Mouse (Mus musculus) neural tube, embryonic 15.5 days (tissue): ENCODE measurements around the gene Prickle1. TPM values are rescaled to one million over a fixed set of nuclear protein-coding genes. Genes with fewer than 3 reads are reported as not detected.

Source experiments
- ATAC-seq: fragments of 200-750 bp; cut with Nextera tagmentation; 2 replicates; pipeline ENCODE4 v1.8.0; 2017; ENCODE audit warnings: mild to moderate bottlenecking, moderate TSS enrichment, moderate library complexity; ENCODE audit not compliant: low FRiP score
- H3K27ac ChIP-seq: fragments of 300-500 bp; sonication (generic); replicated peaks from 2 replicates; pipeline ENCODE4 v1.5.1; 2015; ENCODE audit warnings: mild to moderate bottlenecking, inconsistent platforms
- H3K27me3 ChIP-seq: fragments of 300-500 bp; sonication (generic); replicated peaks from 2 replicates; pipeline ENCODE4 v1.6.1; 2015; ENCODE audit warnings: inconsistent platforms
- H3K36me3 ChIP-seq: fragments of 300-500 bp; sonication (generic); 2 replicates; pipeline ENCODE4 v1.6.1; 2015; ENCODE audit warnings: inconsistent platforms
- H3K4me1 ChIP-seq: fragments of 300-500 bp; sonication (generic); 2 replicates; pipeline ENCODE4 v1.6.1; 2015; ENCODE audit warnings: inconsistent platforms
- H3K4me2 ChIP-seq: fragments of 300-500 bp; sonication (generic); 2 replicates; pipeline ENCODE4 v1.6.1; 2015; ENCODE audit warnings: inconsistent platforms, mild to moderate bottlenecking, moderate library complexity
- H3K4me3 ChIP-seq: fragments of 300-500 bp; sonication (generic); replicated peaks from 2 replicates; pipeline ENCODE4 v1.5.1; 2015; ENCODE audit warnings: mild to moderate bottlenecking, inconsistent platforms
- H3K9ac ChIP-seq: fragments of 300-500 bp; sonication (generic); replicated peaks from 2 replicates; pipeline ENCODE4 v1.6.1; 2015; ENCODE audit warnings: mild to moderate bottlenecking, inconsistent platforms
- H3K9me3 ChIP-seq: fragments of 300-500 bp; sonication (generic); replicated peaks from 2 replicates; pipeline ENCODE4 v1.6.1; 2016; ENCODE audit warnings: inconsistent platforms
- WGBS: fragments of 180-500 bp; shearing (Covaris S2); methylation state at CpG from one replicate; pipeline ENCODE4 v1.1.7; 2015; ENCODE audit warnings: mixed read lengths; 5-methylcytosine and 5-hydroxymethylcytosine counted together
- polyA plus RNA-seq: library from polyadenylated mRNA; unstranded; fragments of >200 nt; fragmentation: Nextera tagmentation; extraction: Ambion mirVana; gene quantifications from 2 replicates; pipeline ENCODE4 v1.2.1, GENCODE M21; 2015

Gene Prickle1
- polyA plus RNA-seq, 1 experiment from 2014 or later, result 22.8 TPM

DNA sequence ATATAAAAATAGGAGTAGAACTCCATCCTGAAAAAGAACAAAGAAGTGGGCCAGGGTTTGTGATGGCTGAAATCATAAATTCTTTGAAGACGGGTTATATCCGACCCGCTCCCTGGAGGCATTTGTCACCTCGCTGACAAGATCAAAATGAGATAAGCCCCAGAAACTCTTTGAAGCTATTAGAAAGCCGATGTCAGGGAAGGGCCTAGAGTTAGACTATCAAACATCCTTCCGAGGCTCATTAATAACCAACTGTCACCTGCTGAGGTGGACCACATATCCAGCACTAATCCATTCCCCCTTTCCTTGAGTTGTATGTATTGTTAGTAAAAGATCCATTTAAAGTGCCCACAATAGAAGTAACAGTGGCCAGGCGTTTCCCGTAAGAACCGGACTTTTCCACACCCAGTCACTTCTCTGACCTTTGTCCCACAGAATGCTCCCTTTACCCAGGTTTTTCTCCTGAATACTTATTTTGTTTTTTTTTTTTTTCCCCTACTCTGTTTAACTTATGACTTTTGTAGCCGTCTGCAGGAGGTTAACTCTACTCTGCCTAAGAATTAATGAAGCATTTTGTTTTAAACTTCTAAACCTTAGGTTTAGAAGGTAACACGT is 24.7 kb downstream of the Prickle1 start:
- H3K4me2 ChIP-seq, result no peak overlapping the region
- H3K27me3 ChIP-seq, result no peaks in the 10 kb centered on the region
- H3K27ac ChIP-seq, result no peak overlapping the region
- no peak overlapping the region for H3K4me3 ChIP-seq
- no peaks in the 10 kb centered on the region for H3K9me3 ChIP-seq
- WGBS, result 50% methylated on average over 11 of the region's 11 CpGs
- no peak for ATAC-seq
- no peak overlapping the region for H3K9ac ChIP-seq
- no peaks in the 10 kb centered on the region for H3K36me3 ChIP-seq
- peaks cover 17% of the 10 kb centered on the region for H3K4me1 ChIP-seq

DNA sequence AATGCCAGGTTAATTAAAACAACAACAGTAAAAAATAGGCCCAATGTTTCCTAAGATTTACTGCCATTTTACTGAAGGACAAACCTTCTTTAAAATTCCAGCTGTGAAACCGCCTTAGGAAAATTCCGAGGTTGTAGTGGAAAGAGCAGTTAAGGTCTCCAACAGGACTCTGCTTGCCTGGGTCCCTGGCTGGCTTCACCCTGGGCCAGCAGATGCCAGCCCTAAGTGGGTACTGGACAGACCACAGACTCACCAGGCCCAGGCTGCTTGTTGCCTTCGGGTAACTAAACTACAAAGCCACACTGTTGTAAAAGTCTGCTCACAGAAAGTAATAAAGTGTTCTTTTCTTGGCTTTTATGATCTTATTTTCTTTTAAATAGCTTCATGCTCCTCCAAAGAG is 26.8 kb downstream of the Prickle1 start:
- H3K27ac ChIP-seq, result no peak overlapping the region
- ATAC-seq, result no peak
- H3K9me3 ChIP-seq, result no peaks in the 10 kb centered on the region
- no peaks in the 10 kb centered on the region for H3K36me3 ChIP-seq
- peaks cover 18% of the 10 kb centered on the region for H3K4me1 ChIP-seq
- H3K9ac ChIP-seq, result no peak overlapping the region
- 20% methylated on average over 3 of the region's 3 CpGs for WGBS
- H3K4me2 ChIP-seq, result no peak overlapping the region
- H3K27me3 ChIP-seq, result no peaks in the 10 kb centered on the region
- no peak overlapping the region for H3K4me3 ChIP-seq

DNA sequence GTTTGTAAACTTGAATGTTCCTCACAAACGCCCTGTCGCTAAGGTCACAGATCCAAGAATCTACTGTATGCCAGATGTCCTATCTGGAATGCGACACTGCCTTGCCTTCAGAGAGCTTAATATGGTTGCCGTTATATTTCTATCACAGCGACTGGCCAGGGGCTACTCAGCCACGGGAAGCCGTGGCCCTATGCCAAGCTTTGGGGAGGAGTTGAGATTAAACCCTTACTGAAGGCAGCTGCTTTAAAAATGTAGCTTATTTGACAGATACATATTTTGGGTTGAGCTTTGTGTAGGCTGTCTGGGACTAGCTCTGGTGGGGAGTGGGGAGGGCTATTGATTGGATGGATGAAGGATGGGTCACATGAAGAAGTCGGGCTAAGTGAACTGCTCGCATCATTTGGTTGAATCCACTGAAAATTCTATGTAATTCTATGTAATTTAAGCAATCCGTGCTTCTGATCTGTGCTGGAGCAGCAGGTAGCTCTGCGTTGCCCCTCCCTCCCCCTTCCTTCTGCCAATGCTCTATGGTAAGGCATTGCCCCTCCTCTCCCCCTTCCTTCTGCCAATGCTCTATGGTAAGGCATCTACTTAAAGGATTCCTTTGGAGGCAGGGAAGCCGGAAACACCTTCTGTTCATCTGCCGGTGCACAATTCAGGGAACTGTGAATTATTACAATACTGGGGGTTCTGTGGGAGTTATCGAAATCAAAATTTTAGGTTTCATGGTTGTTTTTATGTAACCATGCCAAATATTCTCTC is 28.0 kb downstream of the Prickle1 start:
- Histone ChIP-seq H3K4me2 (no peak overlapping the region), H3K27me3 (no peaks in the 10 kb centered on the region), H3K36me3 (no peaks in the 10 kb centered on the region), H3K9me3 (no peaks in the 10 kb centered on the region), H3K27ac (no peak overlapping the region), H3K9ac (no peak overlapping the region), H3K4me1 (peaks cover 22% of the 10 kb centered on the region), H3K4me3 (no peak overlapping the region)
- 56% methylated on average over 14 of the region's 14 CpGs for WGBS
- ATAC-seq, result no peak

DNA sequence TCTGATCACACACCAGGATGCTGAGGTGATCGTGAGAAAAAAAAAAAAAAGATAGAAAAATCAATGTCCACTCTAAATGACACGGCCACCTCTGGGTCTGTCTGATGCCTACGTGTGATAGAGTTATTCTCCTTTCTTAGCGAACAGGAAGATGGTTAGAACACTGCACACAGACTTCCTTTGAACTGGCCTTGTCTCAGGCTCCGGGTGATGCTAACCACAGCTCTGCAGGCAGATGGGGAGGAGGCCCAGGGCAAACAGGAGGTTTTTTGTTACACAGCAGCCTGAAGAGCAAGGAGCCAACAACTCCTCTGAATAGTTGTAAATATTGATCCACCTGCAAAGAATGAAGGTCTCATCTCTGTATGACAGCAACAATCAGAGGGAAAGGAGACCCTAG is 32.2 kb downstream of the Prickle1 start:
- 70% methylated on average over 5 of the region's 5 CpGs for WGBS
- Histone ChIP-seq H3K4me3 (no peak overlapping the region), H3K9ac (no peak overlapping the region), H3K9me3 (no peaks in the 10 kb centered on the region), H3K4me1 (peaks cover 21% of the 10 kb centered on the region), H3K36me3 (no peaks in the 10 kb centered on the region), H3K27ac (no peak overlapping the region), H3K27me3 (no peaks in the 10 kb centered on the region), H3K4me2 (no peak overlapping the region)
- no peak for ATAC-seq

DNA sequence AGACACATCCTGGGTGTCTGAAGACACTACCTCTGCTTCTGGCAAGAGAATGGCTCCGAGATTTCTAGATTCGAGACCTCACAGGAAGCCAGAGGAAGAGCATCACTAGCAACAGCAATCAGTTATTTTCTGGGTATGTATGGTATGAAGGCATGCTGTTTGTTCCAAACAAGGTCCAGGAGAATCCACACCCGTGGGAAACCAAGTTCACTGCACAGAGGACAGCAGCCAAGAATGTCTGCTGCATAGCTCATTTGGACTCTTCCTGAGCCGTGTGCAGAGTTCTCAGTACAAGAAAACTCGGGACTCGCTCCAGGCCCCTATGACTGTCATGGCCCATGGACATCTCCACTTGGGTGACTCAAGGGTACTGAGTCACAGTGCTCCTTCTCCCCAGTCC is 34.2 kb downstream of the Prickle1 start:
- no peaks in the 10 kb centered on the region for H3K36me3 ChIP-seq
- no peaks in the 10 kb centered on the region for H3K27me3 ChIP-seq
- peaks cover 5% of the 10 kb centered on the region; the same call in 1 of the 2 replicates for H3K4me1 ChIP-seq
- H3K27ac ChIP-seq, result no peak overlapping the region
- ATAC-seq, result no peak
- no peak overlapping the region for H3K4me2 ChIP-seq
- 88% methylated on average over 6 of the region's 6 CpGs for WGBS
- no peak overlapping the region for H3K4me3 ChIP-seq
- no peaks in the 10 kb centered on the region for H3K9me3 ChIP-seq
- no peak overlapping the region for H3K9ac ChIP-seq

DNA sequence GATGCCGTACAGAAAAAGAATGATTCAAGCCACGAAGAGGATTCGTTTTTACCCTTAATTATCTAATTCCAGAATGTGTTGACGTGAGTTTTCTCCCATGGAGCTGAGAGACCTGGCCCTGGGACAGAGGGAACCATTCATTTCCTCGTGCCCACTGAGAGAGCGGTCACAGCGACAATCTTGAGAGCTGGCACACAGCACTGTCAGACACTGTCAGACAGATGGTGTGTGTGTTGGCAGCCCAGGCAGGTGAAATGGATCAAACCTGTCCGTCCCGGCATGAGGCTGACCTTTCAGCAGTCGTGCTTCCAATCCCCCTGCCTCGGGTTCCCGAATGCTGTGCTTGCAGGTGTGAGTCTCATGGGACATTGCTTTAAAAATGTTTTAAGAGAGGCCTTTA is 37.3 kb downstream of the Prickle1 start:
- ATAC-seq, result no peak
- Histone ChIP-seq H3K27me3 (no peaks in the 10 kb centered on the region), H3K9ac (no peak overlapping the region), H3K4me1 (peaks cover 3% of the 10 kb centered on the region; the same call in 1 of the 2 replicates), H3K9me3 (no peaks in the 10 kb centered on the region), H3K27ac (no peak overlapping the region), H3K4me2 (no peak overlapping the region), H3K4me3 (no peak overlapping the region), H3K36me3 (no peaks in the 10 kb centered on the region)
- 80% methylated on average over 12 of the region's 12 CpGs for WGBS

DNA sequence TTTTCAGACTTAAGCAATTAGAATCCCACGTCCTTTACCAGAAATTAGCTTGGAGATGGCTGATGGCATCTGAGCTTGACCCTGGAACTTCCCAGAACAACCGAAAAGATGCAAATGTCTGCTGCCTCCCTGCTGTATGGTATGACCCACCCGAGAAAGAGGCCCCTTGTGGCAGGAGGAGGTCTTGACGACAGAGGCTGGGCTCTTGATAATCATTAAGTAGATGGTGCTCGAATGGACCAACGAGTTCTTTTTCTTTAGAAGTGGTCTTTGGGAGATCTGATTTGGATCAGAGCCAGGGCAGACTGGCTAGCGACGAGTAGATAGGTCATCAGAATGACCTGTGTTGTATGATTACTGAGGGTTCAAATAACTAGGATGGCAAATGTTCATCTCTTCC is 40.0 kb downstream of the Prickle1 start:
- H3K4me1 ChIP-seq, result peaks cover 13% of the 10 kb centered on the region
- H3K27ac ChIP-seq, result no peak overlapping the region
- H3K4me2 ChIP-seq, result no peak overlapping the region
- H3K9me3 ChIP-seq, result no peaks in the 10 kb centered on the region
- no peak for ATAC-seq
- H3K9ac ChIP-seq, result no peak overlapping the region
- no peaks in the 10 kb centered on the region for H3K36me3 ChIP-seq
- no peak overlapping the region for H3K4me3 ChIP-seq
- WGBS, result 73% methylated on average over 8 of the region's 8 CpGs
- H3K27me3 ChIP-seq, result no peaks in the 10 kb centered on the region

DNA sequence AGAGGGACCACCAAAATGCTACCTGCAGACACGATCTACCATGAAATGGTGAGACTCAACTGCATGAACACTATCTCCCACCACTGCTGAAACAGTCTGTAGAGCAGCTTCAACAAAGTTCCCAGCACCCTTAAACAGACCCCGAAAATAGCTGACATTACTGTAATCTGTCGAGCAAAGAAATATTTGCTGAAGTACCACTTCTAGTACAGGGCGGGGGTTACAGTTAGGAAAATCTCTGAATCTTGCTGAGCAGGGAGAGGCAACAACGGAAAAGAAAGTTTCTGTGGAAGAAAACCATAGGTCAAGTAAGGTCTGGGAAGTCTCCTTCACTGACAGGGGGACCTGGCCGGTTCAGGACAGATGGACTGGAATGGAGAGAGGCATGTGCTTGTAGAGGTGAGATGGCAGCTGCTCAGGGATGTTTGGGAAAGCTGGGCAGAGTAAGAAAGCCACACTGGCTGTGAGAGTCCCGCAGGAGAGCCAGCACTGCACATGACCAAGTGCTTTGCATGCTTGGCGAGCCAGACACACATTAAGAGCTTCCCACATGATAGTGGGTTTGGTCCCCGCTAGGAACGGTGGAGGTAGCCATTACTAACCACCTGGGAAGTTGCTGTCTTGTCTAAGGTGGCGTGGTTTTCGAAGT is 41.4 kb downstream of the Prickle1 start:
- no peak overlapping the region for H3K27ac ChIP-seq
- H3K27me3 ChIP-seq, result no peaks in the 10 kb centered on the region
- 78% methylated on average over 12 of the region's 12 CpGs for WGBS
- ATAC-seq, result no peak
- no peak overlapping the region for H3K4me2 ChIP-seq
- no peak overlapping the region for H3K9ac ChIP-seq
- H3K36me3 ChIP-seq, result no peaks in the 10 kb centered on the region
- H3K9me3 ChIP-seq, result no peaks in the 10 kb centered on the region
- H3K4me3 ChIP-seq, result no peak overlapping the region
- H3K4me1 ChIP-seq, result peaks cover 13% of the 10 kb centered on the region

DNA sequence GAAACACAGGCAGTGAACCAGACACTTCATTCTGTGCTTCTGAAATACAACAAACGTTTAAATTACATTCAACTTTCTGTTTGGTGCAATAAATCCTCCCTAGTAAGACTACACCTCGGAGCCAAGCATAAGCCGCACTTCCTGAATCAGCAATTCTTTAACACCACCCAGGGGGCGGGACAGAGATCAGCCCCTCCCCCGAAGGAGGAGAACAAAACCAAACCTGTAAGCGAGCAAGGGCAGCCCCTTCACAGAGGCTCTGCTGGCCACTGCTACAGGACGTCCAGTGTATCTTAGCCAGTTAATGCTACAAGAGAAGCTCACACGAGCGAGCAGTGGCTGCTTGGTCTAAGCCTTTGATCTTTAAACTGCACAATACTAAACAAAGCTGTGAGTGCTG is 43.5 kb downstream of the Prickle1 start:
- Histone ChIP-seq H3K4me2 (peak overlapping the region; percentile 32), H3K4me3 (no peak overlapping the region), H3K36me3 (no peaks in the 10 kb centered on the region), H3K27ac (no peak overlapping the region), H3K4me1 (peaks cover 13% of the 10 kb centered on the region), H3K27me3 (no peaks in the 10 kb centered on the region), H3K9me3 (no peaks in the 10 kb centered on the region), H3K9ac (no peak overlapping the region)
- WGBS, result 4% methylated on average over 9 of the region's 9 CpGs
- 0 out of 2 replicates have a peak, but pooled peaks have one; percentile 47 for ATAC-seq

DNA sequence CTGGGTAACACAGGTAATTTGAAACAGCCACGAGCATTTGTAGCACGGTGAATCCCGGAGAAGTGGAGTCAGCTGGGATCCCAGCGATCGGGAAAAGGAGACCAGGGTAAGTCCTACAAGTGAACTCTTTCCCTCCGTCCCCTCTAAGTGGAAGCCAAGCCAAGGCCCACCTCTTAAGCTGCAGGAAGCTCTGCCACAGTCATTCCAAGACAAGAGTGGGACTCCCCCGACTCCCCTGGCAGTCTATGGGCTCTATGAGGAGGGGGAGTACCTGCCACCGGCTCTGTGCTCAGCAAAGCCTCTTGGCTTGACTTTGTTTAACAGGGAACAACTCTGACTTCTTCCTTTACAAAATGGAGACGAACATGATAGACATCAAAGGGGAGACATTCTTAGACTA is 47.4 kb downstream of the Prickle1 start:
- H3K36me3 ChIP-seq, result no peaks in the 10 kb centered on the region
- peaks cover 10% of the 10 kb centered on the region for H3K4me1 ChIP-seq
- H3K27ac ChIP-seq, result no peak overlapping the region
- no peak overlapping the region for H3K4me2 ChIP-seq
- no peak for ATAC-seq
- no peak overlapping the region for H3K4me3 ChIP-seq
- 85% methylated on average over 9 of the region's 9 CpGs for WGBS
- H3K27me3 ChIP-seq, result no peaks in the 10 kb centered on the region
- no peak overlapping the region for H3K9ac ChIP-seq
- H3K9me3 ChIP-seq, result no peaks in the 10 kb centered on the region

DNA sequence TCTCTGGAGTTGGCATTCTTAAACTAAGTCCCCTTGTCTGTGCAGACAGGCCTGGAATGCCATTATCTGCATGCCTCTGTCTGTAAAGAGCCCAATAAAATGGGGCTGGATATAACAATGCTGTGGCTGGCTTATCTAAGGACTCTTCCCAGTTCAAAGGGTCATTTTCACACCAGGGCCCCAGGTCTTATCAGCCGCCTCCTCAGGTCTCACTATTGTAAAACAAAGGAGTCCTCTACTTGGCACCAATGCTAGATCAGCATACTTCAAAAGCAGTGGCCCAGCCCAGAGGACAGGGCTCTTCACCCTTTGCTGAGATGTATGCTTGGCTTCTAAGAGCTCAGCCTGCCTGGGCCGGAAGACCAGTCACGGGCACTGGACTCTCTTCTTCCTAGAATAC is 56.3 kb downstream of the Prickle1 start:
- no peak for ATAC-seq
- Histone ChIP-seq H3K9ac (no peak overlapping the region), H3K9me3 (no peaks in the 10 kb centered on the region), H3K36me3 (no peaks in the 10 kb centered on the region), H3K27me3 (no peaks in the 10 kb centered on the region), H3K27ac (no peak overlapping the region), H3K4me1 (peaks cover 19% of the 10 kb centered on the region; the same call in 1 of the 2 replicates), H3K4me3 (no peak overlapping the region), H3K4me2 (no peak overlapping the region)
- 50% methylated on average over 3 of the region's 3 CpGs for WGBS
